Mouse (Mus musculus): Measurements from ENCODE around the gene Pbp2.
A peak's percentile ranks its signal among the peaks of the same experiment; 100 is the strongest.

The Pbp2 gene

GRCm38 (mm10) chr6:135310305-135310704 is at the start of gene Pbp2:
TSS of gene Pbp2 (minus strand) at chr6:135310405.
- DNase-seq = no peak

- no peak for DNase-seq
Measured at GRCm38 (mm10) chr6:135354953-135355352, 44.7 kb upstream of the Pbp2 start.

GRCm38 (mm10) chr6:135352537-135352936 is 42.3 kb upstream of the Pbp2 start:
- no peak for DNase-seq

GRCm38 (mm10) chr6:135351638-135352302 is 41.6 kb upstream of the Pbp2 start:
- DNase-seq = no peak

- no peak for DNase-seq
Measured at GRCm38 (mm10) chr6:135341076-135341378, 30.8 kb upstream of the Pbp2 start.

GRCm38 (mm10) chr6:135340355-135341075 is 30.3 kb upstream of the Pbp2 start:
- no peak for DNase-seq

- DNase-seq = no peak
Measured at GRCm38 (mm10) chr6:135336376-135336775, 26.2 kb upstream of the Pbp2 start.

GRCm38 (mm10) chr6:135333994-135334651 is 23.9 kb upstream of the Pbp2 start:
- DNase-seq = no peak

GRCm38 (mm10) chr6:135332737-135333281 is 22.6 kb upstream of the Pbp2 start:
- DNase-seq = no peak

- no peak for DNase-seq
Measured at GRCm38 (mm10) chr6:135331916-135332315, 21.7 kb upstream of the Pbp2 start.

- no peak for DNase-seq
Measured at GRCm38 (mm10) chr6:135326847-135327246, 16.6 kb upstream of the Pbp2 start.

- no peak for DNase-seq
Measured at GRCm38 (mm10) chr6:135324686-135325300, 14.6 kb upstream of the Pbp2 start.

GRCm38 (mm10) chr6:135324111-135324510 is 13.9 kb upstream of the Pbp2 start:
- no peak for DNase-seq

GRCm38 (mm10) chr6:135323311-135323982 is 13.2 kb upstream of the Pbp2 start:
- DNase-seq = peak; percentile 29 to 41

GRCm38 (mm10) chr6:135322749-135323148 is 12.5 kb upstream of the Pbp2 start:
- no peak for DNase-seq

- DNase-seq = no peak
Measured at GRCm38 (mm10) chr6:135319431-135319933, 9.3 kb upstream of the Pbp2 start.

- no peak for DNase-seq
Measured at GRCm38 (mm10) chr6:135316141-135316540, 5.9 kb upstream of the Pbp2 start.

- DNase-seq = no peak
Measured at GRCm38 (mm10) chr6:135313981-135314380, 3.8 kb upstream of the Pbp2 start.

GRCm38 (mm10) chr6:135312038-135312437 is 1.8 kb upstream of the Pbp2 start:
- DNase-seq = no peak

GRCm38 (mm10) chr6:135304576-135305260 is 5.5 kb downstream of the Pbp2 start:
- DNase-seq = no peak

- no peak for DNase-seq
Measured at GRCm38 (mm10) chr6:135302421-135303125, 7.6 kb downstream of the Pbp2 start.

All from cerebellum, postnatal 36 days (tissue).